Mouse (Mus musculus) left cerebral cortex, postnatal 25 days (tissue): Measurements from ENCODE around the gene Rnd2. TPM values are rescaled to one million over a fixed set of nuclear protein-coding genes. Genes with fewer than 3 reads are reported as not detected.

ENCODE experiments used
- DNase-seq, 2 experiments: peaks; one replicate each; pipeline ENCODE4 v3.0.0; 2022; ENCODE audit warnings: low spot score in 2 of 2, mixed read lengths in 1 of 2
- intact Hi-C: fragments of 180-260 bp; cut with DNase I; formaldehyde crosslinking; loops from one replicate; pipeline ENCODE4 v1.15.1; 2025
- microRNA-seq, 2 experiments: library from miRNA; unstranded; fragments of <30 nt; microRNA quantifications; one replicate each; pipeline ENCODE4 v1.2.0; 2022
- total RNA-seq, 2 experiments: library from RNA; stranded (reverse); gene quantifications; 2 replicates each; pipeline ENCODE4 v1.2.3; 2021

Gene Rnd2
- total RNA-seq, 2 experiments from 2014 or later, result 149 to 175 TPM

DNA sequence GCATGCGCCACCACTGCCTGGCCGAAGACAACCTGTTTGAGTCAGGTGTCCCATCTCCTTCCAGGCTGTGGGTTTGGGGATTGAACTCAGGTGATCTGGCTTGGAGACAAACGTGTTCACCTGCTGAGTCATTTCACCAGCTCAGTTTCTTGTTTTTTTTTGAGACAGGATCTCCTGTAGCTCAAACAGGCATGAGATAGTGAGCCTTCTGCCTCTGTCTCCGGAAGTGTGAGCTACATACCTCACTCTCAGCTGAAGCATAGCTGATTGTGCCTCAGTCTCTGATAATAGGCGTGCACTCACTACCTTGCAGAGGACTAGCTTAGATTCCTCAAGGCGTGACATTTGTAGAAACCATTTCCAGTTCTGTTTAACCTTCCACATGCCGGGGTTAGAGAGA lies 20.0 kb downstream of the Rnd2 start:
- DNase-seq, result no peak
- intact Hi-C loops, result no loop called here

DNA sequence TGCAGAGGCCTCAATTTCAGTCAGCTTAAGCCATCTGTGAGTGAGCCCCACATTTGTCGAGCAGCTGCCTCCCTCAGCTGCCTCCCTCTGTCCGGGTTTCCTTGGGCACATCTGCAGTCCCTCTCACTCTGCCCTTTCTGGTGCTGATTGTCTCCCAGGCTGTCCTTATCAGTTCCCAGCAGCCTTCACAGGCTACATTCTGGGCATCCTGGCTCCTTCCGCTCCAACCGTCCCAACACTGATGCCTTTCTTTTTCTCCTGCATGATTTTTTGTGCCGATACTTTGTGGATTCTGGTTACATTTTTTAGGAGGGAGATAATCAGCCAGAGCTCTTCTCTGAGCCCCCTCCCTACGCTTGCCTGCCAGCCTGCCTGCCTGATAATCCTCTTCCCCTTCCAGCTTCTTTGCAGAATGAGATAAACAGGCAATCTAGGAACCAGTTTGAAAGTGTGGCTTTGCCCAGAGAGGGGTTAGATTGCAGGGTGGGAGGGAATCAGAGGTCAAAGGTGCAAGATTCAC lies 20.8 kb downstream of the Rnd2 start:
- intact Hi-C loops, result no loop called here
- DNase-seq, result no peak

DNA sequence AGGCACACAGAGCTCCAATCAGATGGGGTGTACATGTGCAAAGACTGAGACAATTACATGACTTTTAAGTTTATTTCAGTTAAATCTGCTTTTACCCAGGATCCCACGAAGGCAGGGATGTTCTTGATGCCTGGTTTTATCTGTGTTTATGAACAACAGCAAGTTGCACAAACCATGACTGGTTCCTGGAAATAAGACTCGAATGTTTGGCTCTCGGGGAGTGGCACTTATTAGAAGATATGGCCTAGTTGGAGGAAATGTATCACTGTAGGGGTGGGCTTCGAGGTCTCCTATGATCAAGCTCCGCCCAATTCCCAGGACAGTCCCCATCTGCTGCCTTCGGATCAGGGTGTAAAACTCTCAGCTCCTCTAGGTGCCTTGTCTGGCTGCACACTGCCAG lies 21.3 kb downstream of the Rnd2 start:
- intact Hi-C loops, result no loop called here
- no peak for DNase-seq

DNA sequence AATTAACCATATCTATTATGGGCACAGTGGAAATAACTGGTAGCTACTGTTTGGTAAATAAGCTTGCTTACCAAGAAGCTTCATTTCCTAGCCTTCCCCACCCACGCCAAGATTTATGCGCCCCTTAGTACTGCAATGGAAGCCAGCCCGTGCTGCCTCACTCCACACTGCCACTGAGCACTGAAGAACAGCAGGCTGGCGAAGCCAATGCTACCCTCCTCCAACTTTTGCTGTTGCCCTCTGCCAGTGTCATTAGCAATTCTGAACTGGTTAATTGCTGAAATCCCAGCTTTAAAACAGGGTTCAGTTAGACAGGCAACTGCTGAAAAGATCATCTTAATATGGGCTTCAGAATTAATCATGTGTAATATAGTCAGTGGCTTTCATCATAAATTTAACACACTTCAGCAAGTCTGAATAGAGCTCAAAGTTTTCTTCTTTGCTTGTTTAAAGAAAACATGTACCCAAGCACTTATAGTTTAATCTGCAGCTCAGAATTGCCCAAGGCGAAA lies 41.5 kb downstream of the Rnd2 start:
- DNase-seq, result no peak
- intact Hi-C loops, result no loop called here

DNA sequence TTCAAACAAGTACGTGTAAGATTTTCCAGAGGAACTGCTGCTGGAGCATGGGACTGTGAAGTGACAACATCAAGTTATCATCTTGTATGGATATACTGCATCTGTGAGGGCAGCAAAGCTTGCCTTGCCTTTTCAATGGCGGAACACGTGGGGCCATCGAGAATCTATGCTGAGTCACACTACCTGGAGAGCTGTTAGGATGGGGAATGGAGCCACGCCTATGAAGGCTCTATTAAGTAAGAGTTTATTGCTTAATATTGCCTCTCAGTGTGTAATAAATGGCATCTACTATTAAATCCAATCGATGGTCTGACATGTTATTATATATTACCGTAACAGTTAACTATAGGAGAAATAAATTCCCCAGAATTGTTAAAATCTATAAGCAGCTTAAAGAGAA lies 42.3 kb downstream of the Rnd2 start:
- DNase-seq, result no peak
- intact Hi-C loops, result no loop called here

DNA sequence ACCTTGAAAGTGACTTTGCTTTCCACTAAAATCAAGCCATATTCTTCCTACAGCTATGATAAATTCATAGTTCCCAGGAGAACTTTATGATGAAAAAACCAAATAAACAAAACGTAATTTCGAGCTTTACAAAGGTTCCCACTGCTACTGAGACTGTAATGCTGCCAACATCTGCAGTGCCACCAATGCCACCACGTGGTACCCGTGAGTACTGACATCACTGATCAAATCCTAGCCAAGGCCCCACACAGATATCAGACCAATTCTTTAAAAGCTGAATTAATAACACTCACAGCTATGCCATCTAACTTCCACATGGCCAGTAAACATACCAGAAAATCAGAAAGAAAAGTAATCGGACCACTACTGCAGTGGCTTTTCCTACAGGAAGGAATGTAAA lies 54.1 kb downstream of the Rnd2 start:
- intact Hi-C loops, result loop anchor here (5.0 kb wide), 1 partner anchor 47 kb away; no protein-coding TSS in a partner anchor
- DNase-seq, result peak in 1 of 2 experiments; percentile 9

DNA sequence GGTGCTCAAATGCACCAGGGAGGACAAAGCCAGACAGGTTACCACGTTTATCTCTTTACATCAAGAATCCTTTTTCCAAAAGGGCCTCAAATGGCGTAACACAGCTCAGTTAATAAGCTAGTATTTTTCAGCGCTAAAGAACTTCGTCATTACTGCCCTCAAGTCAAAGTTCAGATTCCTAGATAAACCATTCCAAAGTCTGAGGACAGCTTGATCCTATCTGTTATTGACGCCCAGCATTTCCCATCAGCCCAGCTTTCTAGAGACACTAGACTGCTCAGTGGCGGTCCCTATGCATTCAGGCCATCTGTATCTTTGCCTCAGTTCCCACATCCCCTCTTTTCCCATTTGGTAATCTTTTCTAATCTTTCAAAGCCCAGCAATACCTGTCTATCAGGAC lies 54.6 kb downstream of the Rnd2 start:
- DNase-seq, result no peak
- intact Hi-C loops, result loop anchor here (5.0 kb wide), 1 partner anchor 47 kb away; no protein-coding TSS in a partner anchor

Small RNA genes lying within 50 kb of the gene (microRNA-seq; reads per million reads assigned to microRNA genes)
- gene Mir6929, result 0.67 to 1.7 reads per million in 2 experiments

Other genes with a start within 250 kb of the Rnd2 start
- gene Ezh1, start 238.5 kb upstream of the Rnd2 start, total RNA-seq, result 10 to 100 TPM; 42.8 to 48.5 TPM
- 10 to 100 TPM; 39.9 to 44.5 TPM for gene Ramp2, start 219.0 kb upstream of the Rnd2 start, total RNA-seq
- 10 to 100 TPM; 62.4 to 65.7 TPM for gene Vps25, start 211.3 kb upstream of the Rnd2 start, total RNA-seq
- gene Wnk4, start 204.4 kb upstream of the Rnd2 start, total RNA-seq, result 1 to 10 TPM; 2.2 to 7.9 TPM
- under 1 TPM; 0.21 to 0.27 TPM for gene Cntd1, start 186.0 kb upstream of the Rnd2 start, total RNA-seq
- gene Coa3, start 185.9 kb upstream of the Rnd2 start, total RNA-seq, result 10 to 100 TPM; 95.3 to 98.8 TPM
- 100 to 1,000 TPM; 213 to 229 TPM for gene Becn1, start 162.7 kb upstream of the Rnd2 start, total RNA-seq
- 100 to 1,000 TPM; 114 to 116 TPM for gene Psme3, start 148.8 kb upstream of the Rnd2 start, total RNA-seq
- gene Aoc2, start 139.9 kb upstream of the Rnd2 start, total RNA-seq, result 1 to 10 TPM; 4.8 to 7.4 TPM
- under 1 TPM; 0.69 to 0.73 TPM for gene Aoc3, start 134.4 kb upstream of the Rnd2 start, total RNA-seq
- under 1 TPM in 1 of 2 experiments, not detected in 1; 0.14 TPM for gene G6pc, start 97.4 kb upstream of the Rnd2 start, total RNA-seq
- gene Aarsd1, start 47.4 kb upstream of the Rnd2 start, total RNA-seq, result 10 to 100 TPM; 38.7 to 40.1 TPM
- gene Gm27029, start 40.2 kb upstream of the Rnd2 start, total RNA-seq, result 1 to 10 TPM; 5.9 to 6.6 TPM
- gene Rundc1, start 39.9 kb upstream of the Rnd2 start, total RNA-seq, result 10 to 100 TPM; 35.6 to 37.0 TPM
- 1 to 10 TPM; 4.0 to 6.0 TPM for gene Ptges3l, start 39.7 kb upstream of the Rnd2 start, total RNA-seq
- 10 to 100 TPM; 32.5 to 37.0 TPM for gene Rpl27, start 22.7 kb upstream of the Rnd2 start, total RNA-seq
- 1 to 10 TPM; 2.0 to 2.4 TPM for gene Ifi35, start 16.6 kb upstream of the Rnd2 start, total RNA-seq
- gene Vat1, start 1.2 kb downstream of the Rnd2 start, total RNA-seq, result 10 to 100 TPM; 36.7 to 39.9 TPM
- gene Brca1, start 87.0 kb downstream of the Rnd2 start, total RNA-seq, result under 1 TPM; 0.69 to 0.80 TPM
- 100 to 1,000 TPM; 127 to 130 TPM for gene Nbr1, start 87.2 kb downstream of the Rnd2 start, total RNA-seq
- 1 to 10 TPM; 1.1 to 1.6 TPM for gene Tmem106a, start 117.2 kb downstream of the Rnd2 start, total RNA-seq
- not detected for gene Gm11634, start 134.3 kb downstream of the Rnd2 start, total RNA-seq
- 1 to 10 TPM; 6.0 to 7.2 TPM for gene Rdm1, start 162.2 kb downstream of the Rnd2 start, total RNA-seq
- 10 to 100 TPM; 23.9 to 32.1 TPM for gene Arl4d, start 200.5 kb downstream of the Rnd2 start, total RNA-seq